Mouse (Mus musculus) inflammation-experienced regulatory T-cells (primary cell): Measurements from ENCODE around the gene Rtf1. TPM values are rescaled to one million over a fixed set of nuclear protein-coding genes. Genes with fewer than 3 reads are reported as not detected.

Experiments
- polyA plus RNA-seq, 2 experiments: library from polyadenylated mRNA; unstranded; fragments of 100-300 nt; shearing (Covaris generic); gene quantifications; one replicate each; pipeline ENCODE4 v1.2.1; 2017

Rtf1 gene
- 10 to 100 TPM; 56.4 to 67.5 TPM for polyA plus RNA-seq

GRCm38 (mm10) chr2:119674525-119675214 is at the start of gene Rtf1:
Gene Rtf1 (plus strand): TSS chr2:119675068.

GRCm38 (mm10) chr2:119662220-119663182 is 12.4 kb upstream of the Rtf1 start, which contains the start of gene Ndufaf1:
Gene Ndufaf1 (minus strand): TSS chr2:119662827.

GRCm38 (mm10) chr2:119741581-119742411 is 66.9 kb downstream of the Rtf1 start, which contains the start of gene Itpka:
Gene Itpka (plus strand): TSS chr2:119742337.

GRCm38 (mm10) chr2:119760251-119760650 is 85.4 kb downstream of the Rtf1 start, which contains the start of gene Ltk:
Gene Ltk (minus strand): TSS chr2:119760431.

Other genes starting within 250 kb of the Rtf1 start
- gene Ino80, start 197.4 kb upstream of the Rtf1 start, polyA plus RNA-seq: 1 to 10 TPM; 4.4 to 6.2 TPM
- gene Exd1, start 127.4 kb upstream of the Rtf1 start, polyA plus RNA-seq: 1 to 10 TPM in 1 of 2 experiments, under 1 TPM in 1; 0.02 to 1.3 TPM
- gene Chp1, start 127.4 kb upstream of the Rtf1 start, polyA plus RNA-seq: 10 to 100 TPM; 58.3 to 82.7 TPM
- 1 to 10 TPM in 1 of 2 experiments, not detected in 1; 1.9 TPM for gene Nusap1, start 56.8 kb upstream of the Rtf1 start, polyA plus RNA-seq
- 1 to 10 TPM; 2.0 to 2.6 TPM for gene Oip5, start 56.6 kb upstream of the Rtf1 start, polyA plus RNA-seq
- gene Ndufaf1, start 12.2 kb upstream of the Rtf1 start, polyA plus RNA-seq: 10 to 100 TPM; 29.0 to 30.9 TPM
- gene Itpka, start 67.3 kb downstream of the Rtf1 start, polyA plus RNA-seq: under 1 TPM; 0.16 to 0.84 TPM
- gene Ltk, start 85.4 kb downstream of the Rtf1 start, polyA plus RNA-seq: 1 to 10 TPM in 1 of 2 experiments, under 1 TPM in 1; 0.58 to 1.4 TPM
- gene Rpap1, start 112.5 kb downstream of the Rtf1 start, polyA plus RNA-seq: 10 to 100 TPM; 26.4 to 34.6 TPM
- gene Tyro3, start 122.7 kb downstream of the Rtf1 start, polyA plus RNA-seq: 1 to 10 TPM; 6.3 to 6.8 TPM
- 10 to 100 TPM; 35.6 to 44.5 TPM for gene Mga, start 222.2 kb downstream of the Rtf1 start, polyA plus RNA-seq